16 mouse cellular contexts compared by ENCODE assay signal in genomic region chr11:18563011-18563410, GRCm38 (mm10).
"Had no signal": no experiment of that assay in that cellular context is flagged by ENCODE, and none has a peak within 500 bp of the region (broad histone marks: within the 10 kb centered on the region; RNA-seq: fewer than 3 reads in every experiment).

No protein-coding gene starts in this region.

- H3K27ac ChIP-seq: neural tube, embryonic 13.5 days; neural tube, embryonic 15.5 days; stomach, embryonic 15.5 days; stomach, postnatal 0 days had no signal

- H3K27me3 ChIP-seq: neural tube, embryonic 13.5 days; neural tube, embryonic 15.5 days; stomach, embryonic 15.5 days had no signal

- H3K36me3 ChIP-seq: neural tube, embryonic 13.5 days; neural tube, embryonic 15.5 days; stomach, embryonic 15.5 days had no signal

- H3K4me1 ChIP-seq: neural tube, embryonic 15.5 days; stomach, embryonic 15.5 days had no signal

- H3K9ac ChIP-seq: neural tube, embryonic 13.5 days; neural tube, embryonic 15.5 days; stomach, embryonic 15.5 days had no signal

- H3K9me3 ChIP-seq: neural tube, embryonic 13.5 days; neural tube, embryonic 15.5 days; stomach, embryonic 15.5 days had no signal

- DNase-seq: retina, postnatal 1 day; right cerebral cortex, adult 18-20 months; right cerebral cortex, postnatal 14 days; right cerebral cortex, postnatal 25 days; right cerebral cortex, postnatal 4 days; spleen, adult 18-20 months; thymus, adult 18-20 months; thymus, adult 2 months; thymus, postnatal 14 days; thymus, postnatal 25 days; thymus, postnatal 36 days; thymus, postnatal 4 days had no signal

- H3K4me3 ChIP-seq: neural tube, embryonic 13.5 days; neural tube, embryonic 15.5 days; stomach, embryonic 15.5 days had no signal

- H3K4me2 ChIP-seq: neural tube, embryonic 13.5 days; neural tube, embryonic 15.5 days; stomach, embryonic 15.5 days had no signal
